In the genomic region with DNA sequence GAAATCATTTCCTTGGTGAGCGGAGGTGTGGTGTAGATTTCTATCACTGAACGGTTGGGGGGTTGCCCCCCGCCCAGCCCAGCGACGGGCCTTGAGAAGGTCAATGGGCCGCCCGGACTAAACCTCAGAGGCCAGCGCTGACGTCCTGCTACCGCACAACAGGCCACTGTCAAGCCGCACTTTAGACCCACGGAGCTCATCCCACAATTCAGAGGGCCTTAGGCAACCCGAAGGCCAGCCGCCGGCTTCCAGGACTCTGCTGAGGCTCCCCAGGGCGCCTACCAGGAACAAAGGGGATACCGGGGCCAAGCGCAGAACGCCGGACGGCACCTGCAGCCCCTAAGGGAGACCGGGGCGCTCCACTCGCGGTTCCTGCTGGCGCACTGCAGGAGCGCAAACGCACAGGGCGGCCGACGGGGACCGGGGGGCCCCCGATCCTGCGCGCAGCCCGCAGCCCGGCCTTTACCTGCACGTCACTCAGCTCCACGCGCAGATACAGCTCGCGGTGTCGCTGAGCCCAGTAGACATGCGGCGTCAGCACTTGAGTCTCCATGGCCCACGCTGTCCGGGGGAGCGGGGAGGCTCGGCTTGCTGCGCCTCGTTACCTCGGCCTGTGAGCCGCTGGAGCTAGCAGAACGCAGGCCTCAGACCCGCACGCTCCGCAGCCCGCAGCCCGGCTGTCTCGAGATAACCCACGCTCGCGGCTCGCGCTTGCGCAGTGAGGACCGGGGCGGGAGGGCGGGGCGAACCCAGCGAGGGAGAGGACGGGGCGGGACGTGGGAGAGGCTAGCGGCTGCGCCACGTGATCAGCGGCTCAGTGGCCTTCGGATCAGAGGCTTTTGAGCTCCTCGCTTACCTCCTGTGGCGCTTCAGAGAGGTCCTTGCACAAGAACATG, we compare ENCODE assay signal across 8 mouse cellular contexts. TPM values are rescaled to one million over a fixed set of nuclear protein-coding genes. Genes with fewer than 3 reads are reported as not detected.
DNase-seq lines count a peak whose midpoint lies in the region; ATAC-seq and TF ChIP-seq lines count a peak whose summit lies in the region.

Gene Hacd3, minus strand, starts transcription at position 703 of the 896 bp plus-strand sequence.

- H3K4me2 ChIP-seq in forebrain, embryonic 15.5 days (replicated peaks) = peak within 1 kb of the TSS; percentile 52
- peak within 1 kb of the TSS; percentile 82 for H3K4me2 ChIP-seq in liver, embryonic 16.5 days (ENCODE audit: low read depth, low read length)
- H3K4me2 ChIP-seq in neural tube, embryonic 13.5 days = peak within 1 kb of the TSS; percentile 84

- under 1% methylated on average over 81 of the region's 81 CpGs for WGBS in forebrain, embryonic 15.5 days
- WGBS in large intestine, adult 2 months = under 1% methylated on average over 81 of the region's 81 CpGs
- under 1% methylated on average over 80 of the region's 81 CpGs for WGBS in liver, embryonic 16.5 days (ENCODE audit: insufficient replicate concordance)
- WGBS in neural tube, embryonic 13.5 days = under 1% methylated on average over 81 of the region's 81 CpGs

- H3K9me3 ChIP-seq in ES-E14 (ENCODE audit: control insufficient read depth, insufficient read depth, low read depth, low read length) = no peaks in the 10 kb centered on the region
- H3K9me3 ChIP-seq in forebrain, embryonic 15.5 days = no peaks in the 10 kb centered on the region
- H3K9me3 ChIP-seq in liver, embryonic 16.5 days (replicated peaks; ENCODE audit: control insufficient read depth, low read length) = no peaks in the 10 kb centered on the region
- H3K9me3 ChIP-seq in neural tube, embryonic 13.5 days = no peaks in the 10 kb centered on the region

- H3K4me1 ChIP-seq in ES-E14 (ENCODE audit: control insufficient read depth in 2 of 2, insufficient read depth in 2 of 2, low read length in 2 of 2, poor library complexity in 1 of 2) = peaks cover 2 to 6% of the 10 kb centered on the region in 2 experiments; a peak in 2 of 4 replicates
- peaks cover 51% of the 10 kb centered on the region for H3K4me1 ChIP-seq in forebrain, embryonic 15.5 days
- peaks cover 47% of the 10 kb centered on the region for H3K4me1 ChIP-seq in liver, embryonic 16.5 days (ENCODE audit: control insufficient read depth, low read depth, low read length)
- H3K4me1 ChIP-seq in neural tube, embryonic 13.5 days (replicated peaks) = peaks cover 61% of the 10 kb centered on the region

- peak within 1 kb of the TSS; percentile 87 for H3K9ac ChIP-seq in ES-E14 (ENCODE audit: insufficient read depth, low read depth, low read length, poor library complexity, severe bottlenecking)
- H3K9ac ChIP-seq in forebrain, embryonic 15.5 days (replicated peaks) = peak within 1 kb of the TSS; percentile 92
- H3K9ac ChIP-seq in liver, embryonic 16.5 days (ENCODE audit: low read depth, low read length) = peak within 1 kb of the TSS; percentile 93
- H3K9ac ChIP-seq in neural tube, embryonic 13.5 days = peak within 1 kb of the TSS; percentile 99

- H3K27me3 ChIP-seq in forebrain, embryonic 15.5 days = no peaks in the 10 kb centered on the region
- no peaks in the 10 kb centered on the region for H3K27me3 ChIP-seq in liver, embryonic 16.5 days (ENCODE audit: control insufficient read depth, insufficient read depth, low read depth, low read length)
- no peaks in the 10 kb centered on the region for H3K27me3 ChIP-seq in neural tube, embryonic 13.5 days

- H3K4me3 ChIP-seq in ES-E14 (ENCODE audit: insufficient read depth in 1 of 2, low read depth in 1 of 2, low read length in 2 of 2, poor library complexity in 1 of 2, severe bottlenecking in 1 of 2) = peak within 1 kb of the TSS; percentile 85 to 99
- H3K4me3 ChIP-seq in forebrain, embryonic 15.5 days = peak within 1 kb of the TSS; percentile 67
- peak within 1 kb of the TSS; percentile 89 for H3K4me3 ChIP-seq in liver, embryonic 16.5 days (ENCODE audit: low read depth, low read length)
- H3K4me3 ChIP-seq in neural tube, embryonic 13.5 days = peak within 1 kb of the TSS; percentile 99

- intact Hi-C loops in heart, postnatal 14 days (cut with DNase I) = no loop called here

- peak; percentile 87 for DNase-seq in ES-E14 (ENCODE audit: low read depth, low spot score)
- peak; percentile 91 for DNase-seq in cerebellum, adult 11-12 months
- peak; percentile 87 to 90 for DNase-seq in heart, postnatal 14 days
- no peak for DNase-seq in large intestine, adult 2 months (ENCODE audit: low read depth, low spot score)
- peak; percentile 86 for DNase-seq in telencephalon, adult 2 months (ENCODE audit: low read depth, low spot score)

- H3K27ac ChIP-seq in ES-E14 (ENCODE audit: insufficient read depth, low read depth, low read length, poor library complexity, severe bottlenecking) = no peak within 1 kb of the TSS; the same call in 1 of the 2 replicates
- peak within 1 kb of the TSS; percentile 89 for H3K27ac ChIP-seq in forebrain, embryonic 15.5 days (replicated peaks)
- H3K27ac ChIP-seq in liver, embryonic 16.5 days (ENCODE audit: low read length) = peak within 1 kb of the TSS; percentile 75
- peak within 1 kb of the TSS; percentile 95 for H3K27ac ChIP-seq in neural tube, embryonic 13.5 days (replicated peaks)

- no peaks in the 10 kb centered on the region for H3K36me3 ChIP-seq in ES-E14 (ENCODE audit: control insufficient read depth, insufficient read depth, low read length, poor library complexity, severe bottlenecking)
- H3K36me3 ChIP-seq in forebrain, embryonic 15.5 days = no peaks in the 10 kb centered on the region
- no peaks in the 10 kb centered on the region for H3K36me3 ChIP-seq in liver, embryonic 16.5 days (ENCODE audit: control insufficient read depth, insufficient read depth)
- H3K36me3 ChIP-seq in neural tube, embryonic 13.5 days = no peaks in the 10 kb centered on the region

- ATAC-seq in forebrain, embryonic 15.5 days (replicated peaks) = peak; percentile 95
- peak; percentile 89 for ATAC-seq in liver, embryonic 16.5 days (ENCODE audit: low read depth)
- peak; percentile 98 for ATAC-seq in neural tube, embryonic 13.5 days (ENCODE audit: low read depth)

- in situ Hi-C loops in ES-E14 (cut with MboI; ENCODE audit: low sequenced_read_pairs in 2 of 2, unreplicated experiment in 2 of 2) = no loop called here

TF ChIP-seq in ES-E14, 5 proteins besides CTCF, POLR2A, EP300 and RAD21:
- TF ChIP-seq ZC3H11A (IDR thresholded peaks at IDR 0.05; ENCODE audit: borderline replicate concordance, low read depth, low read length) (no peak), ZNF384 (IDR thresholded peaks at IDR 0.05; ENCODE audit: low read depth, low read length) (no peak), CHD2 (IDR thresholded peaks at IDR 0.05; ENCODE audit: low read depth, low read length) (no peak), MAFK (IDR thresholded peaks at IDR 0.05; ENCODE audit: insufficient read depth, low read depth, low read length) (peak; percentile 20; the same call in 1 of the 2 replicates), HCFC1 (IDR thresholded peaks at IDR 0.05; ENCODE audit: borderline replicate concordance, insufficient read depth, low read length) (peak; percentile 33; the same call in 1 of the 2 replicates)

RNA-seq across cellular contexts. Expression of gene Hacd3, which starts in this region (rescaled TPM):
- 50.1 and 56.0 TPM in 2 replicates for total RNA-seq in ES-E14 (2012; rRNA removed)
- 182 and 194 TPM in 2 replicates for polyA plus RNA-seq in forebrain, embryonic 15.5 days (2015; fragmentation: Nextera tagmentation; extraction: Ambion mirVana)
- total RNA-seq in heart, postnatal 14 days (2021) = 10 to 100 TPM; 17.7 to 20.9 TPM
- polyA plus RNA-seq in large intestine, adult 2 months (2012; rRNA removed) = 28.1 and 32.4 TPM in 2 replicates
- 63.3 and 68.4 TPM in 2 replicates for polyA plus RNA-seq in liver, embryonic 16.5 days (2015; fragmentation: Nextera tagmentation; extraction: Ambion mirVana)
- polyA plus RNA-seq in neural tube, embryonic 13.5 days (2015; fragmentation: Nextera tagmentation; extraction: Ambion mirVana) = 203 and 214 TPM in 2 replicates
